Mouse (Mus musculus): ENCODE measurements around the gene Skint4. TPM values are rescaled to one million over a fixed set of nuclear protein-coding genes. Genes with fewer than 3 reads are reported as not detected.

Gene Skint4
- 0.06 TPM in 1 of 2 replicates, not detected in the other for polyA plus RNA-seq (2015; fragmentation: Nextera tagmentation; extraction: Ambion mirVana)

DNA sequence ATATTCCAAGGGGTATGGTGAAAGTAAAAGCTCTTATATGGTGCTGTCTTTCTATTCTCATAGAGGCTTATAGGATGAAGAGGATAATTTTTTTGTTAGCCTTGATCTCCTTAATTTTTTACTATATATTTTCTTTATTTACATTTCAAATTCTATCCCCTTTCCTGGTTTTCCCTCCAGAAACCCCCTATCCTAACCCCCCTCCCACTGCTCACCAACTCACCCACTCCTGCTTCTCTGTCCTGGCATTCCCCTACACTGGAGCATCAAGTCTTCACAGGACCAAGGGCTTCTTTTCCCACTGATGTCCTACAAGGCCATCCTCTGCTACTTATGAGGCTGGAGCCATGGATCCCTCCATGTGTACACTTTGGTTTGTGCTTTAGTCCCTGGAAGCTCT is at the start of gene Skint4:
TSS of gene Skint4 (plus strand) at position 301 of the 400 bp plus-strand sequence.

Other genes with a start within 250 kb of the Skint4 start
- 0.83 and 1.2 TPM in 2 replicates for gene Slc5a9, start 169.1 kb upstream of the Skint4 start, polyA plus RNA-seq (2015; fragmentation: Nextera tagmentation; extraction: Ambion mirVana)
- gene Skint8, start 152.6 kb upstream of the Skint4 start, polyA plus RNA-seq (2015; fragmentation: Nextera tagmentation; extraction: Ambion mirVana), result 0.11 TPM in 1 of 2 replicates, not detected in the other
- gene Skint7, start 99.1 kb upstream of the Skint4 start, polyA plus RNA-seq (2015; fragmentation: Nextera tagmentation; extraction: Ambion mirVana), result 0.08 and 0.15 TPM in 2 replicates
- gene Skint1, start 65.7 kb upstream of the Skint4 start, polyA plus RNA-seq (2015; fragmentation: Nextera tagmentation; extraction: Ambion mirVana), result not detected in 2 replicates
- 0.07 TPM in 1 of 2 replicates, not detected in the other for gene Skint3, start 160.2 kb downstream of the Skint4 start, polyA plus RNA-seq (2015; fragmentation: Nextera tagmentation; extraction: Ambion mirVana)